Mouse (Mus musculus) embryonic fibroblast, embryonic 13.5 days (primary cell): ENCODE results near the gene Mier3.

ENCODE experiments used
- CTCF ChIP-seq: IDR thresholded peaks from 2 replicates; pipeline ENCODE4 v1.5.1; 2011; ENCODE audit warnings: mild to moderate bottlenecking, control low read depth, low read length, moderate library complexity, borderline replicate concordance; ENCODE audit not compliant: insufficient read depth
- POLR2A ChIP-seq: IDR thresholded peaks from 2 replicates; pipeline ENCODE4 v1.6.1; 2011; ENCODE audit warnings: low read depth, mild to moderate bottlenecking, control low read depth, low read length, moderate library complexity

DNA sequence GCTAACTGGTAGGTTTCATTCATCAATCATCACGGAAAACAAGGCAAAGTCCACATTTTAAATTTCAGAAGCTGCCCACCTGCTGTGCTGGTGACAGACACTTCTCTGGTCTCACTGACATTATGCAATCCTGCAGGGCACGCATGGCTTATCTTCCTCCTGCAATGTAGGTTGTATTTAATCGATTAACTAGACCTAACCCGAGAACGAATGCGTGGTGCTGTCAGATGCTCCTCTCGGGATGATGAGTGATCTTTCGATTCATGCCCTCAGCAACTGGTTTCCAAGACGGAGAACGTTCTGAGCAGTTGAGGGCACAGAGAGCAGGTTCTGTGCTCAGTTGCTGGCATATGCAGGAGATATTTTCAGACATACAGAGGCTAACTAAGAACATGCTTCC, 24.5 kb upstream of the Mier3 start:
- TF ChIP-seq CTCF: no peak
- TF ChIP-seq POLR2A: no peak
